Mouse (Mus musculus): ENCODE data around the gene Hmg20a.

GRCm38 (mm10) chr9:56487651-56488050, 69.2 kb downstream of the Hmg20a start:
- TF ChIP-seq CTCF (IDR thresholded peaks at IDR 0.05; ENCODE audit: extremely low read depth, insufficient read length, insufficient replicate concordance, low read depth, low read length): no peak
- no peak for TF ChIP-seq POLR2A (IDR thresholded peaks at IDR 0.05; ENCODE audit: low read depth, low read length)

Data from small intestine, adult 2 months (tissue).